Mouse (Mus musculus): ENCODE data around the gene Mettl3. TPM values are rescaled to one million over a fixed set of nuclear protein-coding genes. Genes with fewer than 3 reads are reported as not detected.
"Not testable (repeated sequence)": the region's sequence is repeated elsewhere in the genome, so short reads cannot be mapped to it uniquely, and the experiment has no call there.

Mettl3 gene
- polyA plus RNA-seq, 1 experiment = 36.4 TPM

DNA sequence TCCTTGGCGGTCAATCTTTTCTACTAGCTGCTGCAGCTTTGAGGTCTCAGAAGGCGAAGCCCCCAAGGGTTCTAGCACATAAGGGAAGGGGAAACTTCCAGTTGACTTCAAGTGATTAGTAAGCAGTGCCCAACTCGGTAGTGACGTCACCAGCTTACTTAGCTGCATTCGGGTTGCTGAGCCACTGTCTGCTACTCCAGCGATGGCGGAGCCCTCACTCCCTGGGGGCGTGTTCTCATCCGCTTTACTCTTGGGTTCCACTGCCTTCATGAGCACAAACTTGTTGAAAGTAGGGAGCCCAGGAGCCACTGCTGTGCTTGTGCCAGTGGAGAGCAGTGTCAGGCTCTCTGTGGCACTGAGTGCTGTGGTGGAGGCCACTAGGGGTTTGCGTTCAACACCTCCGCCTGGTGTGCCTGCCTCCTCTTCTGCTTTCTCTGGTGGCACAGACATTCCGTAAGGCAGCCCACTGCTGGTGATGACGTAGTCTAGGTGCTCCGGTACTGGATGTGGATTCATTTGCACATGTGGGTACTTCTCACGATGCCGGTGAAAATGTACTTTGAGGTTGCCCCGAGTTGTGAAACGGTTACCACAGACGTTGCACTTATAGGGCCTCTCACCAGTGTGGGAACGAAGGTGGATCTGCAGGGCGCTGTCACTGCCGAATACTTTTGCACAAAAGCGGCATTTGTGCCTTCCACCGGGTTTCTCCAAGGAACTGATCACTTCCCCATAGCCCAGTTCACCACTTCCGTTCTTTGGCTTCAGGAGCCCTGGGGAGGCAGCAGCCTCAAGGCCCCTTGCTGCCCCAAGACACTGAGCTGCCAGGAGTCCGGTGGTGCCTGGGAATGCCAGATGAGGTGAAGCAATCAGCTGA lies 9.2 kb upstream of the Mettl3 start:
- 83% methylated on average over 26 of the region's 26 CpGs for WGBS
- Histone ChIP-seq H3K27ac (ENCODE audit: insufficient read depth, low read length) (no peak overlapping the region), H3K4me3 (replicated peaks; ENCODE audit: insufficient read depth, low read depth, low read length) (peak overlapping the region; percentile 14), H3K4me1 (ENCODE audit: control insufficient read depth, insufficient read depth, low read length) (peaks cover 20% of the 10 kb centered on the region), H3K27me3 (ENCODE audit: control insufficient read depth, insufficient read depth, low read length) (no peaks in the 10 kb centered on the region)
- DNase-seq = peak; percentile 33 to 36
- TF ChIP-seq CTCF (IDR thresholded peaks at IDR 0.05; ENCODE audit: borderline replicate concordance, insufficient read depth, low read depth, low read length) = no peak
- no peak for TF ChIP-seq POLR2A (IDR thresholded peaks at IDR 0.05; ENCODE audit: borderline replicate concordance, insufficient read depth, low read length)

DNA sequence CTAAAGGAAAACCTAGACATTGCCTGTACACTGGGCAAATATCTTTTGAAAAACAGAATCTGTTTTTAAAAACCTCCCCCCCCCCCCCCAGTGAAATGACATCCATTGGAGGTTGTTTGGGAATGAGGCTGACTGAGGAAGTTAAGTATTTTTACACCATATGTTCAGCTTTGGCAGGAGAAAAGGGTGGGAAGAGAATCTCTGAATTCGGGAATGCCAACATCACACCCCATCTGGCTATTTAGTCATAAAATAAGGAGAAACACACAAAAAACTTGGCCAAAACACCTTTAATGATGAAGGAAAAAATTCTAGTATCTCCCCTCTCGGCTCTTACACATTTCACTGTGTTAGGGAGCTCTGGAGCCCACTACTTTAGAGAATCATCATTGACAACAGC lies 6.0 kb upstream of the Mettl3 start:
- no peaks in the 10 kb centered on the region for H3K27me3 ChIP-seq (ENCODE audit: control insufficient read depth, insufficient read depth, low read length)
- no peak overlapping the region; the same call in 1 of the 2 replicates for H3K27ac ChIP-seq (ENCODE audit: insufficient read depth, low read length)
- H3K4me3 ChIP-seq (replicated peaks; ENCODE audit: insufficient read depth, low read depth, low read length) = no peak overlapping the region
- 20% methylated on average over 2 of the region's 2 CpGs for WGBS
- no peak for DNase-seq
- H3K4me1 ChIP-seq (ENCODE audit: control insufficient read depth, insufficient read depth, low read length) = peaks cover 20% of the 10 kb centered on the region
- TF ChIP-seq CTCF (IDR thresholded peaks at IDR 0.05; ENCODE audit: borderline replicate concordance, insufficient read depth, low read depth, low read length) (no peak), POLR2A (IDR thresholded peaks at IDR 0.05; ENCODE audit: borderline replicate concordance, insufficient read depth, low read length) (no peak)

DNA sequence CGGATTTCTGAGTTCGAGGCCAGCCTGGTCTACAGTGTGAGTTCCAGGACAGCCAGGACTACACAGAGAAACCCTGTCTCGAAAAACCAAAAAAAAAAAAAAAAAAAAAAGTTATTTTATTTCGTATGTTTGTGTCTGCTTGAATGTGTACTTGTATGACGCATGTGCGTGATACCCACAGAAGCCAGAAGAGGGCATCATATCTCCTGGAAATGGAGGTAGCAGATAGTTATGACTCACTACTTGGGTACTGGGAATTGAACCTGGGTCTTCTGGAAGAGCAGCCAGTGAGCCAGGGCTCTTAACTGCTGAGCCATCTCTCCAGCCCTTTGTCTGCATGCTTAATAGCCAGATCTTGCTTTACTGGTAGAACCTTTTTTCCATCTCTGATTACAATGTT lies 5.4 kb upstream of the Mettl3 start:
- H3K27ac ChIP-seq (ENCODE audit: insufficient read depth, low read length) = not testable (repeated sequence)

GRCm38 (mm10) chr14:52306100-52306499 lies 1.2 kb upstream of the Mettl3 start:
- Histone ChIP-seq H3K27ac (ENCODE audit: insufficient read depth, low read length) (no peak overlapping the region), H3K4me1 (ENCODE audit: control insufficient read depth, insufficient read depth, low read length) (no peaks in the 10 kb centered on the region), H3K27me3 (ENCODE audit: control insufficient read depth, insufficient read depth, low read length) (no peaks in the 10 kb centered on the region), H3K4me3 (replicated peaks; ENCODE audit: insufficient read depth, low read depth, low read length) (no peak overlapping the region)
- whole genome bisulfite sequencing = 97% methylated on average over 2 of the region's 2 CpGs
- TF ChIP-seq CTCF (IDR thresholded peaks at IDR 0.05; ENCODE audit: borderline replicate concordance, insufficient read depth, low read depth, low read length) (no peak), POLR2A (IDR thresholded peaks at IDR 0.05; ENCODE audit: borderline replicate concordance, insufficient read depth, low read length) (no peak)
- no peak for DNase-seq

More for the DNA sequence above, 5.4 kb upstream of the Mettl3 start:
- not testable (repeated sequence) for DNase-seq; H3K27me3 ChIP-seq (ENCODE audit: control insufficient read depth, insufficient read depth, low read length); H3K4me3 ChIP-seq (replicated peaks; ENCODE audit: insufficient read depth, low read depth, low read length)
- 96% methylated on average over 6 of the region's 6 CpGs for WGBS
- H3K4me1 ChIP-seq (ENCODE audit: control insufficient read depth, insufficient read depth, low read length) = peaks cover 20% of the 10 kb centered on the region

DNA sequence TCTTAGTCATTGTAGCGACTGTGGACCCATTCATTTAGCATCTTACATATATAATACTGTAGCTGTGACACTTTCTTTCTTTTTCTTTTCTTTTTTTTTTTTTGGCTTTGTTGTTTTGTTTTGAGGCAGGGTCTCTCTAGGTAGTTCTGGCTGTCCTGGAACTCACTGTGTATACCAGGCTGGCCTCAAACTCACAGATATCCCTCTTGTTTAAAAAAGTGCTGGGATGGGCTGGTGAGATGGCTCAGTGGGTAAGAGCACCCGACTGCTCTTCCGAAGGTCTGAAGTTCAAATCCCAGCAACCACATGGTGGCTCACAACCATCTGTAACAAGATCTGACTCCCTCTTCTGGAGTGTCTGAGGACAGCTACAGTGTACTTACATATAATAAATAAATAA lies 1.4 kb downstream of the Mettl3 start:
- DNase-seq; H3K4me3 ChIP-seq (replicated peaks; ENCODE audit: insufficient read depth, low read depth, low read length); H3K27ac ChIP-seq (ENCODE audit: insufficient read depth, low read length); H3K27me3 ChIP-seq (ENCODE audit: control insufficient read depth, insufficient read depth, low read length); H3K4me1 ChIP-seq (ENCODE audit: control insufficient read depth, insufficient read depth, low read length): not testable (repeated sequence)
- 76% methylated on average over 3 of the region's 3 CpGs for WGBS

GRCm38 (mm10) chr14:52295558-52296264 lies 9.2 kb downstream of the Mettl3 start:
- Histone ChIP-seq H3K27ac (ENCODE audit: insufficient read depth, low read length) (no peak overlapping the region), H3K27me3 (ENCODE audit: control insufficient read depth, insufficient read depth, low read length) (no peaks in the 10 kb centered on the region), H3K4me3 (replicated peaks; ENCODE audit: insufficient read depth, low read depth, low read length) (no peak overlapping the region), H3K4me1 (ENCODE audit: control insufficient read depth, insufficient read depth, low read length) (no peaks in the 10 kb centered on the region)
- WGBS = 62% methylated on average over 6 of the region's 6 CpGs
- peak; percentile 15; the same call in 1 of the 2 replicates for TF ChIP-seq CTCF (IDR thresholded peaks at IDR 0.05; ENCODE audit: borderline replicate concordance, insufficient read depth, low read depth, low read length)
- TF ChIP-seq POLR2A (IDR thresholded peaks at IDR 0.05; ENCODE audit: borderline replicate concordance, insufficient read depth, low read length) = no peak
- no peak for DNase-seq

DNA sequence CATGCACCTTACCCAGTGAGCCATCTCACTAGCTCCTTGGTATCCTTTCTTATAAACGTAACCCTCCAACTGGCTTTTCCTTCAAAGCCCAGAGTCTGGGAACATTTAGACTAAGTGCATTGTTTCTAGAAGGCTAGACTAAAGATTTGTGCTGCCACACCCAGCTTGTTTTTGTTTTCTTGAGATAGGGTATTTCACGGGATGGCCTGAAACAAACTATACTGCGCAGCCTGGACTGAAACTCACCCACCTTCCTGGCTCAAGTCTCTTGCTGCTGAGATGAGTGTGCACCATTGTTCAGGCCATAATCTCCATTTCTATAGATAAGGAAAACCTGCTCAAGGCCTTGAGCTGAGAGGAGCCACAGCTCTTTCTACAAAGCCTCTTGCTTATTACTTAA lies 20.7 kb downstream of the Mettl3 start:
- DNase-seq = no peak
- Histone ChIP-seq H3K4me1 (ENCODE audit: control insufficient read depth, insufficient read depth, low read length) (0 out of 2 replicates have a peak, but pooled peaks cover 3% of the 10 kb centered on the region), H3K27ac (ENCODE audit: insufficient read depth, low read length) (no peak overlapping the region), H3K4me3 (replicated peaks; ENCODE audit: insufficient read depth, low read depth, low read length) (no peak overlapping the region), H3K27me3 (ENCODE audit: control insufficient read depth, insufficient read depth, low read length) (no peaks in the 10 kb centered on the region)
- TF ChIP-seq POLR2A (IDR thresholded peaks at IDR 0.05; ENCODE audit: borderline replicate concordance, insufficient read depth, low read length) (no peak), CTCF (IDR thresholded peaks at IDR 0.05; ENCODE audit: borderline replicate concordance, insufficient read depth, low read depth, low read length) (no peak)
- WGBS = 88% methylated on average over 3 of the region's 3 CpGs

- TF ChIP-seq POLR2A (IDR thresholded peaks at IDR 0.05; ENCODE audit: borderline replicate concordance, insufficient read depth, low read length) (no peak), CTCF (IDR thresholded peaks at IDR 0.05; ENCODE audit: borderline replicate concordance, insufficient read depth, low read depth, low read length) (no peak)
- DNase-seq = no peak
- no peaks in the 10 kb centered on the region for H3K27me3 ChIP-seq (ENCODE audit: control insufficient read depth, insufficient read depth, low read length)
- H3K4me3 ChIP-seq (replicated peaks; ENCODE audit: insufficient read depth, low read depth, low read length) = no peak overlapping the region
- H3K27ac ChIP-seq (ENCODE audit: insufficient read depth, low read length) = no peak overlapping the region
- 0 out of 2 replicates have a peak, but pooled peaks cover 3% of the 10 kb centered on the region for H3K4me1 ChIP-seq (ENCODE audit: control insufficient read depth, insufficient read depth, low read length)
- 90% methylated on average over 5 of the region's 5 CpGs for WGBS
Observed at GRCm38 (mm10) chr14:52283629-52284028, 21.3 kb downstream of the Mettl3 start.

Measured in cerebellum, adult 2 months (tissue).